Comparison of ENCODE assay signal across 9 mouse cellular contexts in the genomic region with DNA sequence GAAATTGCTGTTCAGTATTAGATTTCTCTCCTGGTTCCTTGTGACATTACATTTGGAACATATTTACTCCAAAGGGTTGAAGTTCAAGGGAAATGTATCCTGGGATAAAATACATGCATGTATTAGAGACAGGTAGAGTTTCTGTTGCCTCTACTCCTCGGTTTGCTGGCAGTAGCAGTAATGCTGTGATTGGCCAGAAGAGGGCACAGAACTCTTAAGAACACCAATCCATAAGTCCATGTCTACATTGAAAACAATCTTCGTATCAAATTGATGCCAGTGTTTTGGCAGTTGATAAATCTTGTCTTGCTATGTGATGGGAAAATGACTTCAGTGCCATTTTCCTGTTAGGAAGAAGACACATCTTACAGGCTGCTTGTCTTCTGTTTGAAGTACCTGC.
A peak's percentile ranks its signal among the peaks of the same experiment; 100 is the strongest.
DNase-seq lines count a peak whose midpoint lies in the region; ATAC-seq and TF ChIP-seq lines count a peak whose summit lies in the region.
"Had no signal": no experiment of that assay in that cellular context is flagged by ENCODE, and none has a peak within 500 bp of the region (broad histone marks: within the 10 kb centered on the region; RNA-seq: fewer than 3 reads in every experiment).

No protein-coding gene starts in this region.

- H3K9me3 ChIP-seq in liver, embryonic 14.5 days (ENCODE audit: control insufficient read depth, low read length) = no peaks in the 10 kb centered on the region
- no peaks in the 10 kb centered on the region for H3K9me3 ChIP-seq in liver, embryonic 12.5 days (replicated peaks)

- no peaks in the 10 kb centered on the region for H3K27me3 ChIP-seq in liver, embryonic 14.5 days (ENCODE audit: control insufficient read depth, insufficient read depth, low read length)
- H3K27me3 ChIP-seq in liver, embryonic 12.5 days (replicated peaks) = no peaks in the 10 kb centered on the region

- no peak for ATAC-seq in liver, embryonic 14.5 days (ENCODE audit: insufficient read depth)
- no peak for ATAC-seq in liver, embryonic 12.5 days
- ATAC-seq in megakaryocyte-erythroid progenitor cell, adult 5-6 weeks (replicated peaks; ENCODE audit: low FRiP score, low TSS enrichment, poor library complexity, severe bottlenecking) = 0 out of 2 replicates have a peak, but pooled peaks have one; percentile 50

- WGBS in liver, embryonic 14.5 days (ENCODE audit: insufficient replicate concordance) = 62% methylated on average over 2 of the region's 2 CpGs
- WGBS in liver, embryonic 12.5 days (ENCODE audit: insufficient replicate concordance) = 60% methylated on average over 2 of the region's 2 CpGs

- no peak overlapping the region for H3K4me2 ChIP-seq in liver, embryonic 14.5 days (ENCODE audit: low read depth)
- no peak overlapping the region for H3K4me2 ChIP-seq in liver, embryonic 12.5 days

- no peak overlapping the region for H3K4me3 ChIP-seq in liver, embryonic 14.5 days (ENCODE audit: insufficient read depth in 1 of 2, low read depth in 2 of 2, low read length in 2 of 2)
- no peak overlapping the region for H3K4me3 ChIP-seq in liver, embryonic 12.5 days

- no peaks in the 10 kb centered on the region for H3K36me3 ChIP-seq in liver, embryonic 14.5 days (replicated peaks; ENCODE audit: control insufficient read depth, insufficient read depth, low read depth)
- H3K36me3 ChIP-seq in liver, embryonic 12.5 days = peaks cover 6% of the 10 kb centered on the region; the same call in 1 of the 2 replicates

- H3K27ac ChIP-seq in liver, embryonic 14.5 days = no peak overlapping the region
- no peak overlapping the region for H3K27ac ChIP-seq in liver, embryonic 12.5 days
- H3K27ac ChIP-seq: macrophage had no signal

- H3K9ac ChIP-seq in liver, embryonic 14.5 days (replicated peaks) = no peak overlapping the region
- no peak overlapping the region for H3K9ac ChIP-seq in liver, embryonic 12.5 days

- no peak for TF ChIP-seq EP300 in liver, embryonic 14.5 days (IDR thresholded peaks at IDR 0.05; ENCODE audit: low read depth)

- DNase-seq in embryo, embryonic 10 days (ENCODE audit: low spot score) = peak; percentile 46
- no peak for DNase-seq in embryo, embryonic 9.5 days (ENCODE audit: extremely low spot score)
- peak in 1 of 3 experiments; percentile 2 for DNase-seq in liver, embryonic 14.5 days (ENCODE audit: low read depth in 3 of 3, low spot score in 3 of 3)
- peak; percentile 26 for DNase-seq in embryo, embryonic 11 days
- DNase-seq in spleen, postnatal 14 days (ENCODE audit: low spot score in 2 of 2) = no peak
- DNase-seq in natural killer cell, adult 2 months (ENCODE audit: low spot score in 2 of 2) = no peak

- peak; percentile 30; the same call in 1 of the 2 replicates for TF ChIP-seq CTCF in liver, embryonic 14.5 days (IDR thresholded peaks at IDR 0.05; ENCODE audit: low read depth)

- no peaks in the 10 kb centered on the region for H3K4me1 ChIP-seq in liver, embryonic 14.5 days (replicated peaks; ENCODE audit: control insufficient read depth in 2 of 2, insufficient read depth in 2 of 2, low read length in 1 of 2)
- no peaks in the 10 kb centered on the region for H3K4me1 ChIP-seq in liver, embryonic 12.5 days

Comparison
In these comparisons a context has a peak if more than half of its experiments do, and no peak if none do; other contexts are left out.
1. DNase-seq: peak in embryo, embryonic 10 days (single experiment) and embryo, embryonic 11 days (single experiment); none in embryo, embryonic 9.5 days (single experiment), spleen, postnatal 14 days (0 of 2) and natural killer cell, adult 2 months (0 of 2).